Mouse (Mus musculus): Measurements from ENCODE around the gene Parn. TPM values are rescaled to one million over a fixed set of nuclear protein-coding genes. Genes with fewer than 3 reads are reported as not detected.

The Parn gene
- total RNA-seq, 2 experiments from 2014 or later, result 23.2 to 24.1 TPM

DNA sequence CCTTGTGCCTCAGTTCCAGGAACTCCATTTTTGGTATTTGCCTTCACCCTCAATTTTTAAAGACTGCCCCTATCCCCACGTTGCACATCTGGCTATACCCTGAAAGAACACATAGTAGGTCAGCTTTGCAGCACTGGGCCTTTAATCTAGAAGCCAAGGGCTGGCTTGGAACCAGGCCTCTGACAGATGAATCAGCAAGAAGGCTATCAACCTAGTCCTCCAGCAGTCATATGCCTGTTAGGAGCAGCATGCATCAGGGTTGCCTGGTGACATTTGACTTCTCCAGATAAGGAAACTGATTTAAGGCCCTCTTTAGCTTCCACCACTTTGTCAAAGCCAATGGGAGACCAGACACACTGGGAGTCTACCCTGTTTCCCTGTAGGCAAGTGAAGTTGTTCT is 100.4 kb downstream of the Parn start:
- DNase-seq (ENCODE audit: low spot score in 2 of 2), result no peak
- intact Hi-C loops (cut with DNase I), result no loop called here

DNA sequence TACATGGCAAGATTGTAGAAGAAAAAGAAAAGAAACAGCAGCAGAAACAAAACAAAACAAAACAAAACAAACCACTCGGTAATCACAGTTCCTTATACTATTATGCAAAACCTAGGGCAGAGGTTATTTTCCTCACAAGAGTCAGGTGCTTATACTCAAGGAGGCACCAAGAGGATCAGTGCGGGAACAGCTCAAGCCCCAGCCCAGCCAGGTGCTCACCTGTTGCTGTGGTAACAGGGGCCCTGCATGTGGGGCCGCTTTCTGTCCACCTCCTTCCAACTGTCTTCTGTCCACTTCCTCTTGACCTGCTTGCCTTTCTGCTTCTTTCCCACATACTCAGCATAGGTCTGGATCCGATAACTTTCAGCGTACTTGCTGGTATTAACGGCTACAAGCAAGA is 101.6 kb downstream of the Parn start:
- DNase-seq (ENCODE audit: low spot score in 2 of 2), result no peak
- intact Hi-C loops (cut with DNase I), result no loop called here

DNA sequence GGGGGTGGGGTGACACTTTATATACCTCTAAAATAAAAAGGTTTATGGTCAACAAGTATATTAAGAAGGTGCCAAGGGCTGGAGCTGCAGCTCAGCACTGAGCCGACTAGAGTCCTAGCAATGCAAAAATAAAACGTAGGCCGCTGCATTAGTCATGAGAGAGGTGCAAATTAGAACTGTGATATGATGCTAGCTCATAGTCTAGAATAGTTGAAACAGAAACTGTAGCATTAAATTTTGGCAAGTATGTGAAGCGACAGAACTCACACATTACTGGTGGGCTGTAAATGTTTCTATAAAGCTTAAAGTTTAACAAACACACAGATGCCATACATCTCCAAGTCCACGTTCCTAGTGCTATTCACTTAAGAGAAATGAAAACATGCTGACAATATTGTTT is 102.7 kb downstream of the Parn start:
- peak in 1 of 2 experiments; percentile 15 for DNase-seq (ENCODE audit: low spot score in 2 of 2)
- intact Hi-C loops (cut with DNase I), result no loop called here

DNA sequence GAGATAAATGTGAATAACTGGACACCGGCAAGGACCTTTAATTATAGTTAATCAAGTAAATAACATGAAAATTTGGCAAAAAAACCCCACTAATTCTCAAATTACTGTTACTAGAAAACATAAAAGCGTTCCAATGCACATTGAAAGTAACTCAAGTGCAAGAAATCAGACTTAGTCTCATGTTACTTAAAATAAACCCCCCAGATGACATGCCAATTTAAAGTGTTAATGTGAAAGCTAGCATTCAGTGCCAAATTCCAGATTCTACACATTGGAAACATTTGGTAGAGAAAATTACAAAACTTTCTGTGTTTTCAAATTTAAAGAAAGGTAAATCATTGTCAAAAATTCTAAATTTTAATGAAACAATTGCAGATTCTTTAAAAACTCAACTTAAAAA is 110.2 kb downstream of the Parn start:
- DNase-seq (ENCODE audit: low spot score in 2 of 2), result no peak
- intact Hi-C loops (cut with DNase I), result no loop called here

DNA sequence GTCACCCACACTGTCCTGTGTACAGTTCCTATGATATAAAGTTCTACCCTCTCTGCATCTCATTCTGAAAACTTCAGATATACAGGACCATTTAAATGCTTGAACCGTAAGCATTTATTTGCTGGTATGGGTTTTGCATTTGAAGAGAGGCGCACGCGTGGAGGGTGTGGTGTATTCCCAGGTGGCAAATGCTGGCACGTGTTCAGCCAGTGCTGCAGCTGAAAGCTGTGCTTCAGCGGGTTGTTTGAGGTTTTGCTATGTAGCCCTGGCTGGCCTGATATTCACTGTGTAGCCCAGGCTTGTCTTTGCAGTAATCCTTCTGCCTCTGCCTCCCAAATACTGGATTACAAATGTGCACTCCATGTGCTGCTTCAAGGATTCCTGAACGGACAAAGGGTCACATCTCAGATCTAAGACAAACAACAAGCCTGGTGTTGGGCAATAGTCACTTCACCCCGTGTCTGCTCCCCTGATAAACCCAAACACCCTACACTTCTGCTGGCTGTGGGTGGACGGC is 111.0 kb downstream of the Parn start:
- intact Hi-C loops (cut with DNase I), result no loop called here
- no peak for DNase-seq (ENCODE audit: low spot score in 2 of 2)

DNA sequence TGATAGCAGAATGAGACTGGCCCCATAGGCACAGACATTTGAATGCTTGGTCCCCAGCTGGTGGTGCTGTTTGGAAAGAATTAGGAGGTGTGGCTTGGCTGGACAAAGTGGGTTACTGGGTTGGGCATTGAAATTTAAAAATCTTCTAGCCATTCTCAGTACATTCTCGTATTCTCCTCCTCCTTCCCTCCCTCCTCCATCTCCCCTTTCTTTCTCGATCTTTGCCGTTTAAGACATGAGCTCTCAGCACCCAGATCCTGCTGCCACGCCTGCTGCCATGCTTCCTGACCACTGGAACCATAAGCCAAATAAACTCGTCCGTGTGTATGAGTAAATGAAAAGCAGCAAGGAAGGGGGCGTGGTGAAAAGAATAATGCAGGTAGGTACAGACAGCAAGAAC is 111.5 kb downstream of the Parn start:
- DNase-seq (ENCODE audit: low spot score in 2 of 2), result no peak
- intact Hi-C loops (cut with DNase I), result no loop called here

DNA sequence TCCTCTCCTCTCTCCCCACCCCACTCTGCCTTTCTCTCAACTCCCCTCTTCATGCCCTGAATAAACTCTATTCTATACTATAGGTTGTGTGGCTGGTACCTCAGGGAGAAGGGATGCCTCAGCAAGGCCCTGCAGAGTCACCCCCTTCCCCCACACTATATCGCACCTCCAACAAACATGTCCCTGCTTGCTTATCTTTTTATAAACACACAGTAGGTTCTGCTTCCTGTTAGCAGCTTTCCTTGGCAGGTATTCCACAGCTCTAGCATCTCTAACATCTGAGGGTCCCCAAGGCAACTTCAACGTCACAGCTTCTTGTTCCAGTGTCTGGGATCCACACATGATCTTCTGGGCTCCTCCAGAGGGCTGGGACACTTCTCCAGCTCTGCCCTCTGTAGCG is 117.3 kb downstream of the Parn start:
- no peak for DNase-seq (ENCODE audit: low spot score in 2 of 2)
- intact Hi-C loops (cut with DNase I), result no loop called here

DNA sequence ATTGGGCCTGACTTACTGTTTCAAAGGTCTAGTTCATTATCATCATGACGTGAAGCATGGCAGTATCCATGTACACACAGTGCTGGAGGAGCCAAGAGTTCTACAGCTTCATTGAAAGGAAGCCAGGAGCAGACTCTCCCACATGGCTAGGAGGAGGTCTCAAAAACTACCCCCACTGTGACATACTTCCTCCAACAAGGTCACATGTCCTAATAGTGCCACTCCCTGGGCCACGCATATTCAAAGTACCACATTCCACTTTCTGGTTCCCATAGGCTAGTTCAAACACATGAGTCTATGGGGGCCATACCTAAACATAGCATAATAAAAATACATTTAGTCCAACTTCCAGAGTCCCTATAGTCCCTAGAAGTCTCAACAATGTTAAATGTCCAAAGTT is 118.0 kb downstream of the Parn start:
- intact Hi-C loops (cut with DNase I), result no loop called here
- DNase-seq (ENCODE audit: low spot score in 2 of 2), result no peak

DNA sequence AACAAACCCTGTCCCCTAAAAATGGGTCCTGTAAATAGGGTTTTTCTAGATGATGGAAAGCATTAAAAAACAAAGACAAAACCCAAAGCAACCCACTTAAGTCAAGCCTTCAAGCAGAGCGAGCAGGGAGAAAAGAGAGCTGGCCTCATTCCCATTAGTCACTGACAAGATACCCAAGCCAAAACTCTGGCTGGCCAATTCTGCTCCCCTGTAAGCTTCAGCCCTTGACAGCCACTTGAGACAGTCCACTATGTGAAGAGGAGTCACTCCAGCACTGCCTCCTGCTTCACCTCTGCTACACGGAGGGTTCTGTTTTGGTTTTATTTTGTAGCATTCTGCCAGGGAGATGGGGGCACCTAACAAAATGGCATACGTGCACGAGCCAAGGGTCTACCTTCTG is 126.2 kb downstream of the Parn start:
- intact Hi-C loops (cut with DNase I), result no loop called here
- no peak for DNase-seq (ENCODE audit: low spot score in 2 of 2)

DNA sequence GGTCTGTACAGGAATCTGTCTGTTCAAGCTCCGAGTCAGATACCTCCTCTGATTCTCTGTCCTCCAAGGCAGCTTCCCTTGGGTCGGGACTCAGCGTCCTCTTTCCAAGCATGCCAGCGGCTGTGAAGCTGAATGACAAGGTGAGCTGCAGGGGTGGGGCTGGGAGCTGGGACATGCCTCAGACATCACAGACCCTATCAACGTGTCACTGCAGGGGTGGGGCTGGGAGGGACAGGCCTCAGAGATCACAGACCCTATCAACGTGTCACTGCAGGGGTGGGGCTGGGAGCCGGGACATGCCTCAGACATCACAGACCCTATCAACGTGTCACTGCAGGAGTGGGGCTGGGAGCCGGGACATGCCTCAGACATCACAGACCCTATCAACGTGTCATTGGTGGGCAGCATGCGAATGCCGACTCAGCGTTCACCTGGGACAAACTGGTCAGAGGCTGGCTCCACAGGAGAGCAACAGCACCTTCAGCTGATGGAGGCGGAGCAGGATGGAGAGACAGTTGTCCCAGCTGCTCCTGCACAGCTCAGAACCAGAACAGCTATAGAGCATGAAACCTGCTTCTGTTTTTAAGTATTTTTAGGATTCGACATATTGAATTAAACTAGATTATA is 126.7 kb downstream of the Parn start:
- intact Hi-C loops (cut with DNase I), result no loop called here

DNA sequence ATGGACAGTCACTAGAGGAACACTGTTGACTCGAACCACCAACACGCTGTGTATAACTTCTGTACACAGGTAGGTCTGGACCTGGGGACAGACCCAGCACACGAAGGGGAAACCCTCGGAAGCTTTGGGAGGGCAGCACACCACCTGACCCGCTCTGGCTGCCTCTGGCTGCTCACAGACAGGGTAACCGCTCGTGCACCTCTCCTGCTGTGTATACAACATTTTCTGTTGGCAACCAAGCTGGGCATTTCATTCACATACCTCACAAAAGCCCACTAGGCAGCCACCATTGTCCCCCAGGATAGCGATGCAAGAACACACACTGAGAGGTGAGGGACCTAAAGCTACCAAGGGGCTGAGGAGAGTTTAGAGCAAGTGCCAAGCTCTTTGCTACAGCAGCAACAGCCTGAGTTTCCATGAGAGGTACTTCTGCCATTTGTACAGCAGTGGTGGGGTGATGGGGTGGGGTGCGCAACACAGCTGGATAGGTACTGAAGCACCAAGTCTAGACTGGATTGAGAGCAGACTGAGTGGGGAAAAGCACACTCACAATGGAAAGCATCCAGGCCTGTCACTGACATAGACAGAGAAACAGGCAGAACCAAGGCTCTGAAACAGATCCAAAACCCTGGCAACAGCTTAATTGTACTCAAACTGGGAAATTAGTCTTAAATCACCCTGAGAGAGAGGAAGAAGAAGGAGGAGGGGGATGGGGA is 128.9 kb downstream of the Parn start:
- intact Hi-C loops (cut with DNase I), result no loop called here
- no peak for DNase-seq (ENCODE audit: low spot score in 2 of 2)

More for the DNA sequence above, 126.7 kb downstream of the Parn start:
- DNase-seq (ENCODE audit: low spot score in 2 of 2), result no peak

DNA sequence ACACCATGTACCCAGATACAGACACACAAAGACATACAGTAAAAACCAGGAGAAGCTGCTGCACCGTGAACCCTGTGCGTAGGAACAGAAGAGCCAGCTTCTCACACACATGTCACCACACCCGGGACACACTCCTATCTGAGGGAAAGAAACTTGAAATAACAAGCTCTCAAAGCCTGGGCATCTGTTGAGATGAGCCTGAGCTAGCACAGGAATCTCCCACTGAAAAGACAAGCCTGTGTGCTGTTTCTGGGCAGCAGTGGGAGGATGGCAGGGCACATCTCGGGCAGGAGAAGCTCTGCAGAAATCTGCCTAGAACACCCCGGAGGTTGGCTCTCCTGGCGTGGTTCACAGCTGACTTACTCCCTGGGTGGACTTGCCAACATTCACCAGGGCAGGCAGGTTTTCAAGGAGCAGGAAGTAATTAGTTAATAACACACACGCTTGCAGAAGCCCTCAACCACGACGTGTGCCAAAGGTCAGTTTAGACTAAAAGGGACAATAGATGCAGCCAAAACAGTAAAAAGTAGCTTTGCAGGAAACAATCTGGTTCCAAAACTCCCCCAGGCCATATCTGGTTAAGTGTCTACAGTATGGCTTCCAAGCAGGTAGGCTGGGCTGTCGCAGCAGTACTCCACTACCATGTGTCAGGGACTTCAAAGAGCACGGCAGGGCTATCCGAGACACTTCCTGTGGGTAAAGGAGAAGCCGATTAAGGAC is 129.6 kb downstream of the Parn start:
- no peak for DNase-seq (ENCODE audit: low spot score in 2 of 2)
- intact Hi-C loops (cut with DNase I), result no loop called here

DNA sequence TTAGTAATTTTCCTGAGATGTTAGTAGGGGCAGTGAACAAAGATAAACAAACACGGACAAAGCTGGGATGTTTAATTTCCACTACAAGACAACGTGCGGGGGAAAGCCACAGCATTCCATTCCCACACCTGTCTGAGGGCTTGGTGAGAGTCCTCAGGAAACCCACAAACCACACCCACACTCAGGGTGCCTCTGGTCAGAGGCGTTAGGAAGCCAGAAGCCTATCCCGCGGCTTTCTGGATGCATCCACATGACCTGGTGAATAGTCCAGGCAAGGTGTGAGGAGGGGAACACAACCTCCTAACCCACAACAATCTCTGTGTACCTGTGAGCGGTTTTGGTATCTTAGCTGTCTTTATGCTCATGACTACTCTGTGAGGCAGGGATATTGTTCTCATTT is 131.6 kb downstream of the Parn start:
- DNase-seq (ENCODE audit: low spot score in 2 of 2), result no peak
- intact Hi-C loops (cut with DNase I), result no loop called here

DNA sequence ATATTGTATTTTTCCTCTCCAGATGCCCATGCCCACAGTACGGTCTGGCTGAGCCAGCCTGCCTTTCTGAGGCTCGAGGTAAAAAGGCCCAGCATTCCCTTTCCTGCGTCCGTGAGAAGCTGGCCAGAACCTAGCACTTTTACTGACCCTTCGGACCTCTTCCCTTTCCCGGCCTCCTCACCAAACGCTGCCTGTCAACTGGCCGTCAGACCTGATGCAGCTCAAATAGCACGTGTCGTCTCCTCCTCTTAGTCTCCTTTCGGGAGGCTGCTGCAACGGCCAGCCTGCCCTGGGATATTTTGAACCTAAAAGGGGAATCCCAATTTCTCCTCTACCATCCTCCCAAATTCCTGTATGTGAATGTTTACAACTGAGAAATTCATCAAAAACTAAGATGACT is 132.1 kb downstream of the Parn start:
- intact Hi-C loops (cut with DNase I), result no loop called here
- DNase-seq (ENCODE audit: low spot score in 2 of 2), result no peak

DNA sequence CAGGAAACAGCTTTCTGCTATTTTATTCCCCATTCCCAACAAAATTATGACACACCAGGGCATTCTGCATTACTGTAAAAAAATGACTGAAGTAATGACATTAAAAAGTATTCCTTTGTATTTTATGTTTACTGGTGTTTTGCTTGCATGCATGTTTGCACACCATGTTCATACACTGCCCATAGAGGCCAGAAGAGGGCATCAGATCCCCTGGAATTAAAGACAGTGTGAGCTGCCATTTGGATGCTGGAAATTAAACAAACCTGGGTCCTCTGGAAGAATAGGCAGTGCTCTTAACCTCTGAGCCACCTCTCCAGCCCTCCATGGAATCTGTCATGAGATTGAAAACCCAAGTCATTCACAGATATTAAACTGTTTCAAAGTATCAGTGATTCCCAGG is 135.1 kb downstream of the Parn start:
- no peak for DNase-seq (ENCODE audit: low spot score in 2 of 2)
- intact Hi-C loops (cut with DNase I), result no loop called here

DNA sequence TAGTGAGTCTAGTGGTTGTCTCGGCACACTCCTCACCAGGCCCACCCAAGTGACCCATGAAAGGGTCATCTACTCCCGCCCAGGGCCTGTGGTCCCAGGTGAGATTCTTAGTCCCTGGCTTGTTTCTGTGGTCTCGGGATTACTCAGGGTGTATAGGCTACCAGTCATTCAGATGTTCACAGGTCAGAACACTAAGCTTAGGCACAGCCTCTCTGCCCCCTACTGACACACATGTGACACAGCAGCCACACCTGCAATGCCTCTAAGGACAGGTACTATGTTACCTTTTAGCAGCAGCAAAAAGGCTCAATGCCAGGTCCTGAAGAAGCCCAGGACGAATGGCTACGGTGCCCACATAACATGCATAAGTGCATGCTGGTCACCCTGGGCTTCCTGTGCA is 136.7 kb downstream of the Parn start:
- no peak for DNase-seq (ENCODE audit: low spot score in 2 of 2)
- intact Hi-C loops (cut with DNase I), result no loop called here

DNA sequence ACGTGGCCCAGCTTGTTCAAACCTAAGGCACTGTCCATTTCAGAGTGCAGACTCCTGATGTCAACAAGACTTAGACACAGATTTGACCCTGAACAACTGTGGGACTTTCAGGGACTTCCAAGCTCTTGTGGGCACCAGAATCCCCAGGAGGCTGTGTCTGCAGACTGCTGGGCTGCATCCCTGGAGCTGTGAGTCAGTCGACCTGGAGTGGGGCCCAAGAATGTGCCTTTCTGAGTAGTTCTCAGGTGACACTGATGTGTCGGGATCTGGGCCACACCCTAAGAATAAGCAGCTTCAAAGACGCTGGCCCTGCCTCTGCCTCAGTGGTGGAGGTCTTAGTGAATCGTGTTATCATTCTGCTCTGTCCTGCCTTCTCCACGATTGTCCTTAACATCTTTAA is 146.6 kb downstream of the Parn start:
- intact Hi-C loops (cut with DNase I), result no loop called here

DNA sequence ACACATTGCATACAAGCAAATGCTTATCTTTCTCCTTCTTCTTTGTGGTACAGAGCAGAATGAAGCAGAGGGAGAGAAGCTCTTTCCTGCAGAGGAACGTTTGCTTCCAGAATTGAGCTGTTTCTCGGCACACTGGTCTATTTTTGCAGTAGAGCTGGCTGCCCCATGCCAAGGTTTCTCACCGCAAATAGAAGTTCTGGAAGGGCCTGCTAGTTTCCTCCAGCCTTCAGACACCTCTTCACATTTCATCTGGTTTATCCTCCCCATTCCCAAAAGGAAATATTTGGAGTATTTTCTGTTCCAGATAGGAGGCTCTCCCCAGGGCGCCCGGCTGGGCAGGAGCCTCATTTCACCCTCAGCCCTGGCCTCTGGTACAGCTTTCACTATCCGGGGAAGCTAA is 147.7 kb downstream of the Parn start:
- peak; percentile 57 to 61 for DNase-seq (ENCODE audit: low spot score in 2 of 2)
- intact Hi-C loops (cut with DNase I), result no loop called here

More for the DNA sequence above, 146.6 kb downstream of the Parn start:
- no peak for DNase-seq (ENCODE audit: low spot score in 2 of 2)

DNA sequence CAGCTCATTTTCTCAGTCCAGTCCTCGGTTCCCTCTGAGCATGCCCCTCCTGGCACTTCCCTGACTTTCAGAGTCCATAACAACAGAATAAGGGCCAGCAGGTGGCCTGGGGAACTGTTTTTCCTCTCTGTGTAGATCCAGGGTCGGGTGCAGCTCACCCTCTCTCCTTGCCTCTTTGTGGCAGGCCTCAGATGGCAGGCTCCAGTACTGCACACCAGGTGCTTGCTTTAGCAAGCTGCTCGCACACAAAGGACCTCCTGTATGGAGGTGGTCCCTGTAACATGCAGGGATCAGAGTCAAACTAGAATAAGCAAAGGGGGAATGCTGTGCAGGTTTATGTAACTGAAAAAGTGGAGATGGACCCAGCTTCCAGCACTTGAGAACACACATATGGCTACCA is 151.8 kb downstream of the Parn start:
- DNase-seq (ENCODE audit: low spot score in 2 of 2), result no peak
- intact Hi-C loops (cut with DNase I), result no loop called here

DNA sequence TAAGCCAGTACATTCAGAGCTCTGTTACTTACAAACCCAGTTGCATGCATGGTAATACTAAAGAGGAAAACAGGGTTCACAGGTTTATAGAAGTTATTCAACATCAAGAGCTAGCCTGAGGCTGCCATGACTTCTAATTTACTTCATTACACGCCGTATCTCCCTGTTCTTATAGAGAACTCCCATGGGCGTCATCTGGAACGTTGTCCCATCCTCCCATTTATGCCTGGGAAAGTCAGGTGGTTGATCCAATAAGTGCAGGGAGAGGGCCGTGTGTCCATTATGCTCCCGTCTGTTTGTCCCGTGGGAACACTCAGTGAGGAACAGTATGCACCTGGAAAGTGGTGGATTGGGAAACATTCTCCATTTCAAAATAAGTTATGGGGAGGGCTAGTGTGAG is 152.4 kb downstream of the Parn start:
- DNase-seq (ENCODE audit: low spot score in 2 of 2), result no peak
- intact Hi-C loops (cut with DNase I), result no loop called here

DNA sequence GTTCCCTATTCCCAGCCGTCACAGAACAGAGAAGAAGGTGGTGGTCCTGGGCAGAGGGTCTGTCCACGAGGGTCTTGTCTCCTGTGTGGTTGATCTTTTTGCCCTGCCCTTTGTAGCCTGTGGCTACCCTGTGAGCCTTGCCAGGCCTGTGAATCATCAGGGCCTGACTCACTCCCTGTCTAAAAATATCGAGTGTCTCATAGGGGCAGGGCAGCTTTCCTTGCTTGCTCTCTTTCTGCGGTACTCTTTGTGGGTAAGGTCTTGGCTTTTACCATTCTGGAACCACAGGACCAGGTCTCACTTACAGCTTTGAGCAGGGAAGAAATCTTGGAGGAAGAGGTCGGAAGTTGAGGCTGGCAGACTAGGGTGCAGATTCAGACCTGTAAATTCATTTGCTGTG is 162.9 kb downstream of the Parn start:
- no peak for DNase-seq (ENCODE audit: low spot score in 2 of 2)
- intact Hi-C loops (cut with DNase I), result no loop called here

Measured in left cerebral cortex, postnatal 36 days (tissue).